Mouse (Mus musculus): ENCODE measurements around the gene Alg5.
"Not testable (repeated sequence)": the region's sequence is repeated elsewhere in the genome, so short reads cannot be mapped to it uniquely, and the experiment has no call there.

The Alg5 gene

DNA sequence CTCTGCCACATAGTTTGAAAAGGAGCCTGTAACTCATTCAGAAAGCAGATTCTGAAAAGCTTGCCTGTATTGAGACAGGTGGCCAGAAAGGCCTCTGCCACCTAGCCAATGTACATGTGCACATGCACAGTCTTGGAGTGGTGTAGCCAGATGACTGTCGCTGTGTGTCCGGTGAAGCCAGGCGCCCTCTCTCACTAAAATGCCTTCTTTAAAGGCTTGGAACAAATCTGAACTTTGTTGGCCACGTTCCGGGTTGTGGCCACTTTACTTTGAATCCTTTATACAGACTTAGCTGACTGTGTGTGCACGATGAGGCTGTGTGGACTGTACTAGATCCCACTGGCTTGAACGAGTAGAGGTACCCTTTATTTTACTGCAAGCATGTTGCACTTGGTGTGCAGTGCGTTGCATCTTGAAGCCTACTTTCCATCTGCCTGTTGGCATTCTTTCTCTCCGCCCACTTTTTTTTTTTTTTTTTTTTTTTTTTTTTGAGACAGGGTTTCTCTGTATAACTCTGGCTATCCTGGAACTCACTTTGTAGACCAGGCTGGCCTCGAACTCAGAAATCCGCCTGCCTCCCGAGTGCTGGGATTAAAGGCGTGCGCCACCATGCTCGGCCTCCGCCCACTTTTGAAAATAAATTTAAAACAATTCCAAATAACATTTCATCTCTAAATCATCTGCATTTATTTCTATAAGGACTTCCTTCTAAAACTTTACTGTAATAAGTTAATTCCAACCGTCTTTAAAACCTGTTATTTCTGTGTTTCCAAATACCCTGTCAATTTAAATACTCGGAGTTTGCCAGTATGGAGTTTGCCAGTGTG is 975 bp downstream of the Alg5 start:
- no peak for DNase-seq (ENCODE audit: low spot score in 2 of 2)

DNA sequence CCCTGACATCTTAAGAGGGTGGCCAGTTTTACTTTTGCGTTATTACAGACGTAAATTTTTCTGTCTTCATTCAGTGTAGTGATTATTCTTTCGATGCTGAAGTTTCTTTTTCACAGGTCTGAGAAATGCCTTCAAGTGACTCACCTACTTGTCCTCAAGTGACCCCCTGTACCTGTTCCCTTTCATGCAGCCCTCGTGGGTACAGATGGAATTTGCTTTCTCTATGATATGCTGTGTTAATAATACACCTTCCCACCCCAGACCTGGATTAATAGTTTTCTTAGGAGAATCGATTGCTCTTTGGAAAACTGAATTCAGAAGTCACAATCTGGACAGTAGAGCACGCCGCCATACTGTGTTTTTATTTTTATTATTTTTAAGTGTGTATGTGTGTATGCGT is 2.0 kb downstream of the Alg5 start:
- no peak for DNase-seq (ENCODE audit: low spot score in 2 of 2)

- DNase-seq (ENCODE audit: low spot score in 2 of 2), result no peak
Measured at GRCm38 (mm10) chr3:54741965-54742364, 6.6 kb downstream of the Alg5 start.

DNA sequence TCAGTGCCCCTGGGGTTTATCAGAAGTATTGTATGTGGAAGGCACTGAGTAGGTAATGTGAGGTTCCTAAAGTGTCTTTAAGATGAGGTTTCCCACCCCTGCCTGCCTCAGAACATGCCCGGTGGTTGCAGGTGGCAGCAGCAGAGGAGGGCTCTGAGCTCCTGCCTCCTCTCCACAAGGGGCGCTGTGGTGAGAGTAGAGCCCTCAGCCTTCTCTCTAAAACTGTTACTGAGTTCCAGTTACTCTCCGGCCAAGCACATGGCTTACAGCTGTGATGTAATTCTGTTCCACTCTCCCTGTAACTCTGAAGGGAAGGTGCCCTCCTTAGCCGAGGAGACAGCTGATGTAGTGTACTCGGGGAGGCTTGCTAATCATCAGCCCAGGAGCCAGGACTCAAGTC is 10.5 kb downstream of the Alg5 start:
- DNase-seq (ENCODE audit: low spot score in 2 of 2), result no peak

DNA sequence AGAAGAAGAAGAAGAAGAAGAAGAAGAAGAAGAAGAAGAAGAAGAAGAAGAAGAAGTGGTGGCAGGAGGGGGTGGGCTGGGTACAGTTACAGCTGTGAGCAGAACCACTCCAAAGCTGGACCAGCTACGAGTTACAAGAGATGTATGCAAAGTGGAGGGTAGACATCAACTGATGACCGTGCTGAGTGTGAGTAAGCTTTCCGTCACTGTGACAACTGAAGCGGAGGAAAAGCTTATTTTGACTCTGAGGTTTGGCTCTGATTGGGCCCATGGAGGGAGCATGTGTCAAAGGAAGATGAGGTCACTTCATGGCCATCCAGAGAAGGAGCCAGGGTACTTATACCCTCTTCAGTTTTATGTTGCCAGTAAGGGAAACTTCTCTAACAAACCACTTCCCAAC is 18.1 kb downstream of the Alg5 start:
- DNase-seq (ENCODE audit: low spot score in 2 of 2), result no peak

DNA sequence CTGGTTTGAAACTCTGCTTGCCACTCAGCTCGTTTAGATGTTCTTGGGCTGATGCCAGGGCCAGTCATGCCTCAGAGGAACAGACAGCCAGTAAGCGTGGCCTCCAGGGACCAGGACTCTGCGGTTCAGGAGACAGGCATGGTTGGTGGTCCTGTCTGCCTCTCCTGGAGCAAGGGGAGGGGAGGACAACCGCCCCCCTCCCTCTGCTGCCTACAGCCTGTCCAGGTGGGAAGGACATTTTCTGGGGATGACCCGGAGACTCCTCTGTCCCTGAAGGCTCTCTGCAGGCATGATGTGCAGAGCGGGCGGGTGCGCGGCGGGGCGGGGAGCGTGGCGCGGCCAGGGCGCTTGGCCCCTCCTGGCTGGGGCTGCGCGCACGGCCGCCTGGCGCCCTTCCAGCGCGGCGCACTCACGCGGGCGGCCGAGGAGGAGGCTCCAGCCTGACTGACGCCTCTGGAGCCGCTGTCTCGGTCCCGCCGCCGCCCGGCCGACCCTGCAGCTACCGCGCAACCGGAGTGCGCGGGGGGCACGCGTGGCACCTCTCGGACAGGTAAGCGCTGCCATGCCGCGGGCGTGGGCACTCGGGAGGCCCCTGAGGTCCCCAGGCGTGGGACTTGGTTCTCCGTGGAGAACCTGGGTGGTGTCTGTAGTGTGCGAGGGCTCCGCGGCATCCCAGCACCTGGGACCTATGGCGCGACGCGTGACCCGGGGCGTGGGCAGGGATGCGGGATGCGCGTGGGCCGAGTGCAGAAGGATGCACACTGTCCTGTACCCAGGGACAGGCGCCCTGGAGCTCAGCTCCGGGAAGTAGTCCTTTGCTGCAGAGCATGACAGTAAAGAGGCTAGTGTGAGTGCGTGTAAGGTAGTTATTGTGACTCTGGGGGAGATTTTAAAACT is 20.1 kb downstream of the Alg5 start, which contains the start of gene Smad9:
Gene Smad9 (plus strand): TSS at position 438 of the 897 bp plus-strand sequence.
- DNase-seq (ENCODE audit: low spot score in 2 of 2), result peak; percentile 39 to 55

- DNase-seq (ENCODE audit: low spot score in 2 of 2), result peak in 1 of 2 experiments; percentile 8
Measured at GRCm38 (mm10) chr3:54756058-54756457, 20.7 kb downstream of the Alg5 start.

DNA sequence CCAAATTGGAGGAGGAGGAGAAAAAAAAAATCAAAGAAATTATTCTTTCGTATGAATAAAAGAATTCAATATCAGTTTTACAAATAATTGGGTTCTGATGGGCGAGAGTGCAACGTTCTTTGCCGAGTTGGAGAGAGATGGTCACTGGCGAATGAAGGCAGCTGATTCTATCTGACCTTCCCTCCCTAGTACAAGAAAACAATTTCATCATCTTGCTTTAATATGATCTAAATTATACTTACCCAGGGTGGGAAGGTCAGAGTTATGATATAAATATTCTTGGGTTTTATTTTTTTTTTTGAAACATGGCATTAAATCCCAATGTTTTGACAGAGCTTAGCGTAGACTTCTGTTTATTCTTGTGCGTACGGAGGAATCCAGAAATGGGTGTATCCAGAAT is 22.1 kb downstream of the Alg5 start:
- DNase-seq (ENCODE audit: low spot score in 2 of 2), result no peak

- no peak for DNase-seq (ENCODE audit: low spot score in 2 of 2)
Measured at GRCm38 (mm10) chr3:54759211-54759610, 23.9 kb downstream of the Alg5 start.

GRCm38 (mm10) chr3:54760321-54761115 is 25.2 kb downstream of the Alg5 start:
- no peak for DNase-seq (ENCODE audit: low spot score in 2 of 2)

GRCm38 (mm10) chr3:54761258-54761657 is 25.9 kb downstream of the Alg5 start:
- DNase-seq (ENCODE audit: low spot score in 2 of 2), result no peak

- DNase-seq (ENCODE audit: low spot score in 2 of 2), result peak; percentile 16 to 33
Measured at GRCm38 (mm10) chr3:54764418-54764817, 29.1 kb downstream of the Alg5 start.

DNA sequence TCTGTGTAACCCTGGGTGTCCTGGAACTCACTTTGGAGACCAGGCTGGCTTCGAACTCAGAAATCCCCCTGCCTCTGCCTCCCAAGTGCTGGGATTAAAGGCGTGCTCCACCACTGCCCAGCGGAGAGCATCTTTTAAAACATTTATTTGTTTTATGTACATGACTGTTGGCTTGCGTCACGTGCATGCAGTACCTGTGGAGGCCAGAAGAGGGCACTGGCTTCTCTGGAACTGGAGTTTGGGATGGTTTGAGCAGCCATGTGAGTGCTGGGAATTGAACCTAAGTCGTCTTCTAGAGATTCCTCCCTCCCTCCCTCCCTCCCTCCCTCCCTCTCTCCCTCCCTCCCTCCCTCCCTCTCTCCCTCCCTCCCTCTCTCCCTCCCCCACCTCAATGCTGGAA is 30.2 kb downstream of the Alg5 start:
- DNase-seq (ENCODE audit: low spot score in 2 of 2), result not testable (repeated sequence)

GRCm38 (mm10) chr3:54766034-54766433 is 30.7 kb downstream of the Alg5 start:
- DNase-seq (ENCODE audit: low spot score in 2 of 2), result no peak

- no peak for DNase-seq (ENCODE audit: low spot score in 2 of 2)
Measured at GRCm38 (mm10) chr3:54766811-54767210, 31.5 kb downstream of the Alg5 start.

DNA sequence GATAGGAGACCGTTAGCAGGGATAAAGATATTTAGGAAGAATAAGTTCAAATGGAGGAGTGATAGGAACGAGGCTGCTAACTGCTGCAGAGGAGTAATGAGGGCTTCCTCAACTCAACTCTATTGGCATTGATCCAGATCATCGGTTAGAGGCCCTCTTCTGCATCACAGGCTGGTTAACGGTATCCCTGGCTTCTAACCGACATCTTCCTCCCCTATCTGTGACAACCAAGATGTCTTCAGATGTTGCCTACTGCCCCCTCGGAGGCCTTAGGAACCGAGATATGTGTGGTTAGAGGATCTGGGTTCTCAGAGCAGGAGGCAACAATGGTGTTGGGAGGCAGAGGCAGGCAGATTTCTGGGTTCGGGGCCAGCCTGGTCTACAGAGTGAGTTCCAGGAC is 33.3 kb downstream of the Alg5 start:
- no peak for DNase-seq (ENCODE audit: low spot score in 2 of 2)

- DNase-seq (ENCODE audit: low spot score in 2 of 2), result no peak
Measured at GRCm38 (mm10) chr3:54769349-54770275, 34.3 kb downstream of the Alg5 start.

DNA sequence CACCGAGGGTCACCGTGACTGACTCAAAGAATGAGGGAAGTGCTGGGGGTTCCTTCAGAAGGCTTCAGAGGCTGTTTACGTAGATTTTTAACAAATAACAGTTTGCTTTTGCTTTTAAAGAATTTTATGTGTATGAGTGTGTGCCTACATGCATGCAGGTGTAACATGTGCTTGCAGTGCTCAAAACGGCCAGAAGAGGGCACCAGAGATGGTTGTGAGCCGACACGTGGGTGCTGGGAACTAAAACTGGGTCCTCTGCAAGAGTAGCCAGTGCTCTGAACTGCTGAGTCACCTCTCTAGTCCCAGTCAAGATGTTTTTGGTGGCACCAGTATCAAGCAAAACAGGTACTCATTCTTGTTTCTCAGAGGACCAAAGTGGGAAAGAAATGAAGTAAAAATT is 38.3 kb downstream of the Alg5 start:
- no peak for DNase-seq (ENCODE audit: low spot score in 2 of 2)

- DNase-seq (ENCODE audit: low spot score in 2 of 2), result no peak
Measured at GRCm38 (mm10) chr3:54775989-54776631, 40.8 kb downstream of the Alg5 start.

- DNase-seq (ENCODE audit: low spot score in 2 of 2), result no peak
Measured at GRCm38 (mm10) chr3:54790601-54791000, 55.3 kb downstream of the Alg5 start.
